Mouse (Mus musculus) kidney, postnatal 10 days (tissue): ENCODE measurements around the gene Eva1b.
A peak's percentile ranks its signal among the peaks of the same experiment; 100 is the strongest.

ENCODE experiments used
- DNase-seq: peaks from one replicate; pipeline ENCODE4 v3.0.0; 2021; ENCODE audit warnings: mixed read lengths

Gene Eva1b

DNA sequence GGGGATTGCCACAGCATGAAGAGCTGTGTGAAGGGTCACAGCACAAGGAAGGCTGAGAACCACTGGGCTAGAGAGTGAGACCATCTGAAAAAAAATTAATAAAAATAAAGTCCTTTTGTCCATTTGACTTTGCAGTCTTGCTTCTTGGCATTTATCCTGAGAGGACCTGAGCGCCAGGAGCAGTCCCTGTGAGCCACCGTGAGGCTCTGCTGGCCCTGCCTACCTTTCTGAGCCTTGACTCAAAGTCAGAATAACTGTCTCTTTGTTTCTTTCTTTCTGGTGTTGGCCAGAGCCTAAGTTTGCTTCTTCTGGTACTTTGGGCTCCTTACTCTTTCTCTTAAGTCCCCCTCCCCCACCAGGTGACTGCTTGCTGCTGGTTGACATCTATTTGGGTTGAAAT, 27.0 kb upstream of the Eva1b start:
- DNase-seq, result no peak

DNA sequence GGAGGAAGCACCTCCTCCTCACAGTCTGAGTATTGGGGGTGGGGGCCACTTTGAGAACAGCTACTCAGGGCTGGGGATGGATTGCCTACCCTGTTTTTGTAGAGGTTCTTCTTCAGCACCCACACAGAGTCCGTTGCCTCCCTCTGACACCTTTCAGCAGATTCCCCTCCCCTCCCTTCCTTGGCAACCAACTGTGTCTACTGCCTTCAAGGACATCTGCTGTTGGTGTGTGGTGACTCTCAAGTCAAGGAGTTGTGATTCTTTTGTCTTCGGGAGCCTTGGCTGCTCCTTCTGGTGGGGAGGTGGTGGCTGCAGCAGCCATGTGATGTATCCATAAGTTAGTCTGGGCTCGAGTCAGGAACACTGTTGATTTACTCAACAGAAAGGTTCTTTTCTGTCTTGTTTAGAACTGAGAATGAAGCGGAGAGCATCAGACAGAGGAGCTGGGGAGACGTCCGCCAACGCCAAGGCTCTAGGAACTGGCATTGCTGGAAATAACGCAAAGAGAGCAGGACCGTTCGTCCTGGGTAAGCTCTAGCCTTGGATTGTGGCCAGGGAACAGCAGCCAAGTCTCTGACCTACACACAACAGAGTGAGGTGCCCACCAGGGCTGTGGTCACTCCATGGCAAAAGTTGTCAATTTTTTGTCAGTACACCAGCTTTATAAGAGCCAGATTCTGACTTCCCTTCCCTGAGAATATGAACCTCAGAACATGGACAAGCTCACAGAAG, 24.1 kb upstream of the Eva1b start:
- DNase-seq, result no peak

DNA sequence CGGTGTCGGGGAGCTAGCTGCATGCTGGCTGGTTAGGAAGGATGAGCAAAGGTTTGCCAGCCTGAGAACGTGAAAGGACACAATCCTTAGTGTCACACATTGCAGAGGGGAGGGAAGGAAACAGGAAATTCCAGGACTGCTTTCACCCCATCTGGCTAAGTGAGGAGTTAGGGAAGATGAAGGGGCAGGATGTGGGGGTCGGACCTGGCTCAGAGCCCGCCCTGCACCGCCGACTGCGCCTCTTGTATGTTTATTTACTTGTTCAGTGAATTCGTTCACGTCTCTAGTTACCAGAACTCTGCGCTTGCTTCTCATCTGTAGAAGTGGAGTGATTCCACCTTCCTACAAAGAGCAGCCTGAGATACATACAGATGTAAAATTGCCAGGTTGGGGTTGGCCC, 17.0 kb upstream of the Eva1b start:
- peak; percentile 82 for DNase-seq

DNA sequence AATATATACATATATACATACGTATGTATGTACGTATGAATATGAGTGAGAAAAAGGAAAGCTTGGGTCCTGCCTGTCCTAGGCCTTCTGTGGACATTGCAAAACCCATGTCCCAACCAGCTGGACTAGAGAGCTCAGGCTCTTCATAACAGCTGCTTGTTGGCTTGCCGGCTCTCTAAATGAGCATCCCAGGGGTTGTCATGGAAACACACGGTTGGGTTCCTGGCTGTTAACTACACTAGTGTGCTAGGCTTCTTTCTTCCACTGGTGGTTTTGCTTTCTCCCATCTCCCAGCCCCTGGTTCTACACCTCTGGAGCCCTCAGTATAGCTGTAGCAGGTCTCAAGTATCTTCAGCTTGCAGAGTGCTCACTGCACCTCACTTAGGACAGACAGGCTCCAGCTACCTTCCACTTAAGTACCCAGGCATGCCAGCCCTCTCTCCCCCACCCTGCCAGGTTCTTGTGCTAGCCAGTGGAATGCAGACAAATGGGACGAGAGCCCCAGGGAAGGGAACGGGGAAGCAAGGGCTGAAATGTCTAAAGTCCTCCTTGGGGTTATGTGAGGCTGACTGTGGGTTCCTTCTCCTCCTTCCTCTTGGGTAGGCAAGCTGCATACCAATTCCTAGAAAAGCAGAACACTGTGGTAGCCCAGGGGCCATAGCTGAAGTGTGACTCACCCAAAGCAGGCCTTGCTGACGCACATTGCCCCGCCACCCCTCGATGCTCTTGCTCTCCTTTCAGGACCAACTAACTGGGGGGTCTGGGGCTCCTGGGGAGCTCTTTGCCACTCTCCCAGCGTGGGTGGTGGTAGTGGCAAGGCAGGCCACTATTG, 16.0 kb upstream of the Eva1b start:
- peak; percentile 70 for DNase-seq

DNA sequence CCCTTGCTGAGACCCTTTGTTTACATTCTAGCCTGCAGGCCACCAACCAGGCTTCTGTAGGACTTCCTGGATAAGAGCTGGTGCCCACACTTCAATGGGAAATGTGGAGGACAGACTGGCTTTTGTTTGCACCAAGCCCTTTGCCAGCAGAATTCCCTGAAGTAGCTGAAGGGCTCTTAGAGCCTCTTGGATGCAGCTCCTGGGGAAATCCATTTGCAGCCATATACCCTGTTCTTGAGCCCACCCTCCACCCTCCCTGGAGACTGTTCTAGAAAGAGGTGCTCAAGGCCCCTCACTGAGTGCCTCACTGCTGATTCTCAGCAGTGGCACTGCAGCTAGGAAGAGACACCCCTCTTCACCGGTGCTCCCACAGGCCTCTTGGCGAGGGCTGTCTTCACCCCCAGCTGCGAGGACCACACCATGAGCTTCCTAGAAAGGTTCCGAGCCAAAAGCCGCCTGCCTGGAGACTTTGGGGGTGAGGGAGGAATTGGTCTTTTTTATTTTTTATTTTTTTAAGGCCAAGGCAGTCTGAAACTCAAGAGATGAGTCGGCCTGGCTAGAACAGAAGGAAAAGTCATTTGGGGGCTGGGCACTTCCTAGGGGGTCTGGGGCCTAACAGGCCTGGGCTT, 14.8 kb upstream of the Eva1b start:
- no peak for DNase-seq

DNA sequence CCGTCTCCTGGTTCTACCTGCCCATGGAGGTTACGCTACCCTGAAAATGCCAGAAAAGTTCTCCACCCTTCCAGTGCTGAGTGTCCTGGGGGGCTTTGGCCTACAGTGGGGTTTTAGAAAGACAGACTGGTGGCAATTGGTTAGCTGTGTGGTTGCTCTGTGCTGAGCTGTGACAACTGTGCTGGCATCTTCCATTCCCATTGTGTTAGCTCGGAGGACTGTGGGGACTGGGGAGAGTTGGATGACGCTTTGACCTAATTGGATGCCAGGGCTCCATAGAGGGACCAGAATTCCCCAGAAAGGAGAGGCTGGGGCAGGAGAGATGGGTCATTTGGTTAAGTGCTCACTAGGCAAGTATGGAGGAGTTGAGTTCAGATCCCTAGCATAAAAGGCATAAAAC, 13.3 kb upstream of the Eva1b start:
- no peak for DNase-seq

DNA sequence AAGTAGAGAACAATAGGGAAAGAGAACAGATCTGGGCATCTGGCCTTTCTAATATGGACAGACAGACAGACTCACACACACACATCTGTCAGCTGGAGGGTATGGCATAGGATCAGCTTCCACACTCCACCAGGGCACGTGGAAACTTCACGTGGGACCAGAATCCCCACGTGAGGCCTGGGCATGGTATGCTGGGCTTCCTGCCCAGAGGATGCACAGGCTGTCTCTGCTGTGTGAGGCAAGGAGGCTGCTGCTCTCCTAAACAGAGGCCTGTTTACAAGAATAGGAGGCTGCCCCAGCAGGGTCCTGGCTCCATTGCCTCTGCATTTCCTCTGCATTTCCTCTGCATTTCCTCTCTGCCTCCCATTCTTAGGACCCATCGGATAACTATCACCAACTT, 12.9 kb upstream of the Eva1b start:
- DNase-seq, result no peak

DNA sequence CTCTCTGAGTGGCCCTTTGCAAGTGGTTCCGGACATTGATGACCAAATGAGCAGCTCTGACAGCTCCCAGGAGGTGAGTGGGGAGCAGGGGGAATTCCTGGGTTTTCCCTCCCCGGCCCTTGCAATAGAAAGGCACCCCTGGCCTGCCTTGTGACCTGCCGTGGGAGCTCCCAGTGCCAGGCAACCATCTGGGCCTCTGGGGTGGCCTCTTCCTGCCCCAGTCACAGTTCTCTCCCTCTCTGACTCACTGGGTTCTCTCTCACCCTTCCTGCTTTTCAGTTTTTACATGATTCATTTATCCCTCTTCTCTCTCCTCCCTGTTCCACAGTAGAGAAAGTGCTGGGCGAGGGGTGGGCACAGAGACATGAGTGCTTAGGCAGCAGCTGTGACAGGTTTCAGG, 9.8 kb upstream of the Eva1b start:
- DNase-seq, result no peak

DNA sequence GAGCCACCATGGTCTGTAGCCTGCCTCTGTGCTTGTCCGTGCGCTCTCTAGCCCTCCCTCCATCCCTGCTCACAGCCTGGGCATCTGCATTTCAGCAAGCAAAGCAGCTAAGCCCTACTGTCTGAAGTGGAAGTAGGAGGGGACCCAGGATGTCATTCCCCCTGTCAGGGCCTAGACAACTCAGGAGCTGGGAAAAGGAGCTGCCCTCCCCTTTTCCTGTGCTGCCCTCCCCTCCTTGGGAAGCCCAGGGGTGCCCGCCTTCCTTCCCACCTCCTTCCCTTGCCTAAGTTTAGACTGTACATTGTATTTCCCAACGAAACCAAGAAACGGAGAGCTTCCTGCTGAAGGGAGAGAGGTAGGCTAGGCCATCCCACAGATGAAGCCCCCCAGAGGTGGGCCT, 6.5 kb upstream of the Eva1b start:
- peak; percentile 62 for DNase-seq

DNA sequence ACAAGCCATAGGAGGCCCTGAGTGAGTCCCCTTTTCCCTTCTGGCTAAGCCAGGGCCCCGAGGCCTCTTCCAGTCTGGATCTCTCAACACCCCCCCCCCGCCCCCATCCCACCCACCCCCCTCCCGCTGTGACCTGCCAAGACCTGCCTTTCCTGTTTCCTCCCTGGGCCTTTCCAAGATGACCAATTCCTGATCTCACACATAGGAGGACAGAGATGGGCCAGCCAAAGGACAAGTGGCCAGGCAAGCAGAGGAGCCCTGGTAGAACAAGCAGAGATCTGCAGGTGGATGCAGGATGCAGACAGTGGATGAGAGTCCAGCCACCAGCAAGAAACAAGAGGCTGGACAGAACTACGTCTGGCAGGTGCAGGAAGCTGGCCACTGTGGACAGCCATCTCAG, 2.1 kb upstream of the Eva1b start:
- peak; percentile 65 for DNase-seq

DNA sequence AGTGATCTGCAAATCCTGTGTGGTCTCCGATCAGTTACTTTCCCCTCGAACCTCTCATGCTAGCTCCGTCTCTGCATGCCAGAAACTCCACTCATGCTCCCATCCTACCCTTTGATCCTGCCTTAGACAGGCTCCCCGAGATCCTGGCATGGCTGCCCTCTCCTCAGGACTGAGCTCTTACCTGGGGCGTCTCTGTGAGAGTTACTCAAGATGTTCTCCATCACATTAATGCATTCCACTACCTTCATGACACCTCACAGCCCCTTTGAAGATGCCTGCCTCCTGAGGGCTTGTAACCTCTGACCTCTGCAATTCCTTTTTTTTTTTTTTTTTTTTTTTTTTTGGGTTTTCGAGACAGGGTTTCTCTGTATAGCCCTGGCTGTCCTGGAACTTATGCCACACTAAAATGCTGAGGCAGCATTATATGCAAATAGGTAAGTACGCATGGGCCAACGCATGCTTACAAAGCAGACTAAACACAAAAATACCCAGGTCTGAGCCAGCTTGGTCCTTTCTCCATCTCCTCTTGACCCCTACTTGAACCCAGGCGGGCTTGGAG, 491 bp upstream of the Eva1b start:
- peak; percentile 12 for DNase-seq

DNA sequence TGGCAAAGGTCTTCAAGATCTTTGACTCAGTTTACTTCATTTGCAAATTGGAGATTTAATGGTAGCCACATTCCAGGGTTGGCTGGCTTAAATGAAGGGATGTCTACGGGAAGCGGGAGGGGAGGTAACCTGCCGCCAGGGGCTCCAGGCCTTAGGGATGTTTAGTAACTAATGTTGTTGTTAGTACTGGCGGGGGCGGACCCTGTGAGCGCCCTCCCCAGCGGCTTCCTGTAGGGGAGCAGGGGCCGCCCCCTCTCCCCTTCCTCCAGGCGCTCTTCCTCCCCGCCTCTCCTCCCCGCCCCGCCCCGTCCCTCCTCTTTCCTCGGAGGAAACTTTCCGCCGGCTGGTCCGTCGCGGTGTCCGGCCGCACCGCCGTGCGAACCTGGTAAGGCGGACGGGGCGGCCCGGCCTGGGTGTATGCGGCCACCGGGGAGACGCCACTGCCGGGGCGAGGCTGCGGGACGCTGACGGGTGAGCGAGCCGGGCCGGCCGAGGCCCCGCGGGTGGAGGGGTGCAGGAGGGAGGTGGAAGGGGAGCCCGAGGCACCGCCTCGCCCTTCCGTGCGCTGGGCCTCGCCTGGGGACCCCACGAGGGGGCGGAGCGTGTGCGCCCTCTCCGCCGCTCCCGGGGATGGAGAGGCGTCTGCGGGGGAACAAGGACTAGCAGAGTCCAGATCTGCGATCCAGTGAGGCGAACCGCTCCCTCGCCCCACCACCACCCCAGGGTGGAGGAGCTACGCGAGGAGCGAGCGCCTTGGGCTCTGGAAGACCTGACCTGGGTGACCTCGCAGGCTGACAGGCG, 817 bp downstream of the Eva1b start:
- DNase-seq, result peak; percentile 92

DNA sequence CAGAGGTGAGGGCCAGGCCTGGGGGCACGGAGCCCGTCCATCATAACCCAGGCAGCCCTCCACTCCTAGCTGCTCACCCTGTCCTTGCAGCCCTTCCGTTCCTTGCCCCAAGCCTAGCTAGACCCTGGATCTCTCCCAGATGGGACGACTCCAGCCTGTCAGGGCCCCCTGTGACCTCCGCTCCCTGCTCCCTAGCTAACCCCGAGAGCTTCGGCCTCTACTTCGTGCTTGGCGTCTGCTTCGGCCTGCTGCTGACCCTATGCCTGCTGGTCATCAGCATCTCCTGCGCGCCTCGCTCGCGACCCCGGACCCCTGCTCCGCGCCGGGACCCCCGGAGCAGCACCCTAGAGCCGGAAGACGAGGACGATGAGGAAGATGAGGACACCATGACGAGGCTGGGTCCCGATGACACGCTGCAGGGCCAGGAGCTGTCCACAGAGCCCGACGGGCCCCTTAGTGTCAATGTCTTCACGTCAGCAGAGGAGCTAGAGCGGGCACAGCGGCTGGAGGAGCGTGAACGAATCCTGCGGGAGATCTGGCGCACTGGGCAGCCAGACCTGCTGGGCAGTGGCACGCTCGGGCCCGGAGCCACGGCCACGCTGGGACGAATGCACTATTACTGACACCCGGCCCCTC, 1.6 kb downstream of the Eva1b start:
- peak; percentile 75 for DNase-seq

DNA sequence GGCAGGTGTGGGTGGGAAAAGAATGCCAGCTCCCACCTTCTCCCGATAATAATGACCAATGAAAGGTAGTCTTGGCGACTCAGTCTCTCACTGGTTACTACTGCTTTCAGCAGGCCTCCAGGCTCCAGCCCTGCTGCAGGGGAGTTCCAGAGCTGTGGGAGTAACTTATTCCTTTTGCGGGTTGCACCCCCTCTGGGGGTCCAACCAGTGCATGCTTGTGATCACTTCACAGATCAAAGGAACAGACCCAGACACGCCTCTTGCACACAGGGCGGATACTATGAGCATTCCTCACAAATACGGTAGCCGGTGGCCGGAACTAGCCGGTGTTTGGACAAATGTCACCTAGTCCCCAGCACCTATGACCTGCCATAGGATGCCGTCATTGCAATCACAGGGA, 2.3 kb downstream of the Eva1b start:
- no peak for DNase-seq

DNA sequence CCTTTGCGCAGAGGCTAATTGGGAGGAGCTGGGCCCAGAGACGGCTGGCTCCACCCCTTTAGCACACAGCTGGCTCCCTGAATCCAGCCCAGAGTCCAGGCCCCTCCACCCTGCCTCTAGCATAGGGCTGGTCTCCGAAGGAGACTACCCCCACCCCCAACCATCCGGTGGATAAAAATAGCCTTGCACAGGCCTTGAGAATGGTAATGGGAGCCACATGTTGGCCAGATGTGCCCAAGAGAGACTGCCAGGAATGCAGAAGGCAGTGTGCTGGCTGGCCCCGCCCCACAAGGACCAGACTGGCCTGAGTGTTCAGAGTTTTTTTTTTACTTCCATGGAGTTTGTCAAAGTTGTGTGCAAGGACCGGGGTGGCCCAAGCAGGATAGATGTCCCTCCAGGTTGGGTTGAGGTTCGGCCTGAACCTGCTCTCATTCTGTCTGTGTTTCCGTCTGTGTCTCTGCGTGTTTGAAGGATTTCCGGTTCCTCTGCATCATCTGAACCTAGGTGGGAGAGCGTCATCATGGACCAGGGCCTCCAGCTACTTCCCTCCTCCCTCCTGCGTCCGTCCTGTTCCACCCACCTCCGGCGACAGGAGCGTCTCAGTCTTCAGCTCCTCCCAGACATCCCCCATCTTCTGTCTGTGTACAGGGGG, 2.9 kb downstream of the Eva1b start:
- peak; percentile 91 for DNase-seq

DNA sequence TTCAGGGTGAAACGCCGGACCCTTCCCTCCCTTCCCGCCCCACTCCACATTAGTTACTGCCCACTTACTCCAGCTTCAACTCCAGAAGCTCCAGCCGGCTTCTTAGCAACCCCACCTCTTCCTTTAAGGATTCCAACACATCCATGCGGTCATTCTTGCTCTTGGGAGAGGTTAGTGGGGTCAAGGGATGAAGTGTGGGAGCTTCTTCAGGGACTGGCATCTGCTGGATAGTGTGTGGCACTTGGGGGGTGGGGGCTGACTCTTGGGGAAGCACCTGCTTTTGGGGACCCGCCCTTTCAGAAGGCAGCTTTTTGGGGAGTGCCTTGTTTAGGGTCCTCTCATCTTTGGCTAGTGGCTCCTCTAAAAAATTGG, 3.4 kb downstream of the Eva1b start:
- DNase-seq, result peak; percentile 42

DNA sequence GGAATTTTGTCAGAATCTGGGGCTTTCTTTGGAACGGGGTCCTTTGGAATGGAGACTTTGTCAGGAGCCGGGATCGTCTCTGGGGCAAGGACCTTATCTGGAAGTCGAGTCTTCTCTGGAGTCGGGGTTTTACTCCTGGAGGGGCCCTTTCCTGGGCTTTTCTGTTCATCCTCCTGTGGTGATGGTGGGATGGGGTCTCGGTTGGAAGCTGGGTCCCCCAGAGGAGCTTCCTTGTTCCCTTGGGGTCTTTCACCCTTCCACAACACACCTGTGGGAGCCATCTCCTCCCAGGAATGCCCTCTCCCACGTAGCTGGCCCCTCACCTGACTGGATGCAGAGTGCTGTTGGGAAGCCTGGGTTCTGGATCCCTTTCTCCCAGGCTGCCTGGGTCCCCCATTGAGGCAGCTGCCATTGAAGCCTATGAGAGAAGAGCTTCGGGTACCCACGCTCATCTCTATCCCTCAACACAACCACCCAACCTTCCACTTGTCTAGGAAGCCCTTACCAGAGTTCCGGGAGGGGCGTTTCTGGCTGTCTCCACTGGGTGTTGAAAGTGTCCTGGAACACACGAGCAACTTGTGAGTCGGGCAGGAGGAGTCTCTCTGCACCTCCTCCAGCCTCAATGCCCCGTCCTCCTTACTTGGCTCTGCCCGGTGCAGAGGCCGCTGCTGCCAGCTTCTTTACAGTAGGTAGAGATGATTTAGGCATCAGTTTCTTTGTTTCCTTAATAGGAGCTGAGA, 4.3 kb downstream of the Eva1b start:
- peak; percentile 19 for DNase-seq

DNA sequence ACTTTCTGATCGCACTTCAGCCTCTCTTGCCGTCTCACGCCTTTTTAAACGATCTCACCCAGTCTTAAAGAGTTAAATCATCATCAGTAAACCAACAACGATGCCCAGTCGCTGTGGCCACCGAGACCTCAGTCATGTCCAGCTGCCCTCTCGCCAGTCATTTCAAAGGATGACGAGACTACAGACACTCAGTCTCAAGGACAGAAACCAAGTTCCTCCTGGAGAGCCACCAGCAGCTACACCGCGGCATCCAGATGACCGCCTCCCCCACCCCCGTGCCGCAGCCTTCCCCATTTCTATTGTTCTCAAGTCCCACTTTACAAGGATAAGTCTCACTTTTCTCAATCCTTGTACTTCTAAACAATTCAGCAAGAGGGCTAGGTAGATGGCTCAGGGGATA, 5.3 kb downstream of the Eva1b start:
- DNase-seq, result peak; percentile 21

DNA sequence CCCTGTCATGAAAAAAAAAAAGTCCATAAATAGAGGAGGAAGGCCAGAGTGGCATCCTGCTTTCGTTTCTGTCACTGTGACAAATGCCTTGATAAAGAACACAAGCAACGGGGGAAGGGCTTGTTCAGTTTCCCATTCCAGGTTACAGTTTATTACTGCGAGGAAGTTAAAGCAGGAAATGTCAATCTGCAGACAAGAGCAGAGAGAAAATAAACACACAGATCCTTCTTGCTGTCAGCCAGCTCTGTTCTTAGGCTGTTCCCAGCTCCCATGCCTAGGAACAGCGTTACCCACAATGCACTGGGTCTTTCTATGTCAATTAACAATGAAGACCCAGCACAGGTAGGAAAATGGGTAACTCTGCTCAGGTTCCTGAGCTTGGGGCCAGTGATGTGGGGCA, 7.6 kb downstream of the Eva1b start:
- peak; percentile 45 for DNase-seq

DNA sequence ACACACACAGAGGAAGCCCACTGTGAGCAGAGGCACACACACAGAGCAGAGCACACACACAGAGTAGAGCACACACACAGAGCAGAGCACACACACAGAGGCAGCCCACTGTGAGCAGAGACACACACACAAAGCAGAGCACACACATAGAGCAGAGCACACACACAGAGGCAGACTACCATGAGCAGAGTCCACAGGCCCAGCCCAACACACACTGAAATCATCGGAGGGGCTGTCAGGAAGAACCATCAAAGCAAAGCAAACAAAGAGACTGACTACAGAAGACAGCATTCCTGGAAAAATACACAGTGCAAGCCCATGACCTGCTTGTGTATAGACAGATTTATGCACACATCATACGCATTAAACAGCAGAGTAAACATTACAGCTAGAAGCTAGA, 8.3 kb downstream of the Eva1b start:
- DNase-seq, result peak; percentile 26

DNA sequence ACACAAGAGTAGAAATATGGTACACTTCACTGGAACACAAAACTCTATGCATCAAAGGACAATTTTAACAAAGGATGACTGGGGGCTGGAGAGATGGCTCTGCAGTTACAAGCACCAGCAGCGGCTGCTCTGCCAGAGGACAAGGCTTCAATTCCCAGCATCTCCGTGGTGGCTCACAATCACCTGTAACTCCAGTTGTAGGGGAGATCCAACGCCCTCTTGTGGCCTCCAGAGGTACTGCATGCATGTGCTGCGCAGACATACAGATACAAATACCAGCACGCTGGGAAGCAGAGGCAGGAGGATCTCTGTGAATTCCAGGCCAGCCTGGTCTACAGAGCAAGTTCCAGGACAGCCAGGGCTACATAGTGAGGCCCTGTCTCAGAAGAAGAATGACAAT, 9.1 kb downstream of the Eva1b start:
- DNase-seq, result peak; percentile 53
